Mouse (Mus musculus): ENCODE results near the gene Dido1.

- TF ChIP-seq NANOG (IDR thresholded peaks at IDR 0.05; ENCODE audit: borderline replicate concordance, low read length), result no peak
- peak; percentile 77 for TF ChIP-seq CTCF (conservative IDR thresholded peaks at IDR 0.05; ENCODE audit: low read length)
- no peak for TF ChIP-seq POU5F1 (IDR thresholded peaks at IDR 0.05; ENCODE audit: borderline replicate concordance, low read length)
These were observed 52.3 kb downstream of the Dido1 start for GRCm38 (mm10) chr2:180657394-180658013.
